Mouse (Mus musculus) small intestine, adult 2 months (tissue): Measurements from ENCODE around the gene Snx27. TPM values are rescaled to one million over a fixed set of nuclear protein-coding genes. Genes with fewer than 3 reads are reported as not detected.

Source experiments
- H3K27ac ChIP-seq: fragments of 200-500 bp; 2 replicates; pipeline ENCODE4 v1.5.1; 2012; ENCODE audit warnings: low read depth, low read length, control low read depth, inconsistent platforms; ENCODE audit not compliant: insufficient read depth
- H3K27me3 ChIP-seq: fragments of 200-500 bp; 2 replicates; pipeline ENCODE4 v1.6.1; 2012; ENCODE audit warnings: mild to moderate bottlenecking, moderate library complexity, low read length, inconsistent platforms; ENCODE audit not compliant: control insufficient read depth, insufficient read depth
- H3K36me3 ChIP-seq: fragments of 200-500 bp; 2 replicates; pipeline ENCODE4 v1.6.1; 2012; ENCODE audit warnings: mild to moderate bottlenecking, low read length, control low read depth, inconsistent platforms; ENCODE audit not compliant: control insufficient read depth, insufficient read depth
- H3K4me1 ChIP-seq: fragments of 200-500 bp; 2 replicates; pipeline ENCODE4 v1.6.1; 2012; ENCODE audit warnings: low read length, inconsistent platforms, mixed read lengths; ENCODE audit not compliant: control insufficient read depth, insufficient read depth, insufficient read length
- H3K4me3 ChIP-seq: fragments of 200-500 bp; 2 replicates; pipeline ENCODE4 v1.5.1; 2012; ENCODE audit warnings: low read depth, mild to moderate bottlenecking, control low read depth, inconsistent platforms, low read length, moderate library complexity
- CTCF ChIP-seq: fragments of 200-500 bp; IDR thresholded peaks from 2 replicates; pipeline ENCODE4 v1.5.1; 2012; ENCODE audit warnings: low read depth, mild to moderate bottlenecking, control low read depth, inconsistent platforms, low read length, moderate library complexity, mixed read lengths; ENCODE audit not compliant: insufficient replicate concordance, insufficient read length; ENCODE audit errors: extremely low read depth
- POLR2A ChIP-seq: fragments of 200-500 bp; IDR thresholded peaks from 2 replicates; pipeline ENCODE4 v1.6.1; 2012; ENCODE audit warnings: low read depth, mild to moderate bottlenecking, control low read depth, inconsistent platforms, low read length, moderate library complexity
- WGBS: fragments of 180-500 bp; shearing (Covaris S2); methylation state at CpG from one replicate; pipeline ENCODE4 v1.1.7; 2018; 5-methylcytosine and 5-hydroxymethylcytosine counted together
- polyA plus RNA-seq: library from polyadenylated mRNA; depleted of rRNA; stranded (reverse); fragments of >200 nt; gene quantifications from 2 replicates; pipeline ENCODE4 v1.2.3, GENCODE M21; 2012; rRNA removed

The Snx27 gene
- polyA plus RNA-seq, result 2.3 and 3.4 TPM in 2 replicates

GRCm38 (mm10) chr3:94582456-94582891, at the start of gene Snx27:
Gene Snx27, minus strand, starts transcription at chr3:94582716.
- H3K27me3 ChIP-seq, result no peaks in the 10 kb centered on the region
- no peaks in the 10 kb centered on the region for H3K36me3 ChIP-seq
- under 1% methylated on average over 42 of the region's 42 CpGs for WGBS
- TF ChIP-seq POLR2A (no peak; the same call in 1 of the 2 replicates), CTCF (no peak)
- H3K4me3 ChIP-seq, result peak within 1 kb of the TSS; percentile 98
- H3K4me1 ChIP-seq, result peaks cover 8% of the 10 kb centered on the region; the same call in 1 of the 2 replicates
- H3K27ac ChIP-seq, result peak within 1 kb of the TSS; percentile 45; the same call in 1 of the 2 replicates

GRCm38 (mm10) chr3:94629876-94630275, 47.4 kb upstream of the Snx27 start:
- H3K4me3 ChIP-seq, result no peak overlapping the region
- no peak overlapping the region for H3K27ac ChIP-seq
- WGBS, result 80% methylated on average over 3 of the region's 3 CpGs
- H3K4me1 ChIP-seq, result no peaks in the 10 kb centered on the region
- TF ChIP-seq CTCF (no peak), POLR2A (no peak)
- no peaks in the 10 kb centered on the region for H3K27me3 ChIP-seq
- peaks cover 23% of the 10 kb centered on the region for H3K36me3 ChIP-seq

- no peak for TF ChIP-seq POLR2A
- TF ChIP-seq CTCF, result no peak
- H3K27me3 ChIP-seq, result no peaks in the 10 kb centered on the region
- no peak overlapping the region for H3K4me3 ChIP-seq
- H3K4me1 ChIP-seq, result no peaks in the 10 kb centered on the region
- no peak overlapping the region for H3K27ac ChIP-seq
- WGBS, result 91% methylated on average over 5 of the region's 5 CpGs
- peaks cover 25% of the 10 kb centered on the region for H3K36me3 ChIP-seq
Measured at GRCm38 (mm10) chr3:94628712-94629111, 46.2 kb upstream of the Snx27 start.

- H3K4me1 ChIP-seq, result no peaks in the 10 kb centered on the region
- H3K27me3 ChIP-seq, result no peaks in the 10 kb centered on the region
- TF ChIP-seq POLR2A (no peak), CTCF (no peak)
- H3K36me3 ChIP-seq, result peaks cover 39% of the 10 kb centered on the region
- no peak overlapping the region for H3K27ac ChIP-seq
- 93% methylated on average over 4 of the region's 4 CpGs for WGBS
- no peak overlapping the region for H3K4me3 ChIP-seq
Measured at GRCm38 (mm10) chr3:94624281-94624680, 41.8 kb upstream of the Snx27 start.

- no peaks in the 10 kb centered on the region for H3K27me3 ChIP-seq
- TF ChIP-seq CTCF (no peak), POLR2A (no peak)
- WGBS, result 87% methylated on average over 10 of the region's 10 CpGs
Measured at GRCm38 (mm10) chr3:94622550-94622949, 40.0 kb upstream of the Snx27 start.

GRCm38 (mm10) chr3:94621740-94622507, 39.4 kb upstream of the Snx27 start:
- Histone ChIP-seq H3K4me1 (no peaks in the 10 kb centered on the region), H3K36me3 (peaks cover 27% of the 10 kb centered on the region), H3K27ac (no peak overlapping the region), H3K4me3 (no peak overlapping the region), H3K27me3 (no peaks in the 10 kb centered on the region)
- WGBS, result 77% methylated on average over 11 of the region's 11 CpGs
- TF ChIP-seq POLR2A (no peak), CTCF (no peak)

More at GRCm38 (mm10) chr3:94622550-94622949, 40.0 kb upstream of the Snx27 start:
- H3K4me1 ChIP-seq, result no peaks in the 10 kb centered on the region
- no peak overlapping the region for H3K4me3 ChIP-seq
- peaks cover 27% of the 10 kb centered on the region for H3K36me3 ChIP-seq
- no peak overlapping the region for H3K27ac ChIP-seq

GRCm38 (mm10) chr3:94616717-94617116, 34.2 kb upstream of the Snx27 start:
- TF ChIP-seq POLR2A (no peak), CTCF (peak; percentile 63; the same call in 1 of the 2 replicates)
- H3K4me3 ChIP-seq, result no peak overlapping the region
- no peak overlapping the region for H3K27ac ChIP-seq
- no peaks in the 10 kb centered on the region for H3K27me3 ChIP-seq
- H3K4me1 ChIP-seq, result no peaks in the 10 kb centered on the region
- WGBS, result 54% methylated on average over 4 of the region's 4 CpGs
- H3K36me3 ChIP-seq, result peaks cover 37% of the 10 kb centered on the region
